In genomic region chr11:88585171-88585632, GRCm38 (mm10) we compare ENCODE assay signal across 8 mouse cellular contexts.
DNase-seq lines count a peak whose midpoint lies in the region; ATAC-seq and TF ChIP-seq lines count a peak whose summit lies in the region.

No protein-coding gene starts in this region.

- no peak overlapping the region for H3K9ac ChIP-seq in intestine, embryonic 14.5 days (ENCODE audit: low read length)
- H3K9ac ChIP-seq in intestine, postnatal 0 days (ENCODE audit: low read depth, low read length): no peak overlapping the region
- peak overlapping the region; percentile 62 for H3K9ac ChIP-seq in heart, embryonic 13.5 days
- H3K9ac ChIP-seq in limb, embryonic 14.5 days (ENCODE audit: low read depth, low read length, severe bottlenecking): no peak overlapping the region

- DNase-seq in intestine, embryonic 14.5 days (ENCODE audit: low spot score): no peak
- DNase-seq in limb, embryonic 14.5 days (ENCODE audit: low spot score): no peak
- peak; percentile 54 for DNase-seq in right cerebral cortex, postnatal 4 days
- no peak for DNase-seq in urinary bladder, postnatal 25 days (ENCODE audit: low spot score)
- DNase-seq in cerebellum, adult 2 months: no peak

- H3K27me3 ChIP-seq in intestine, embryonic 14.5 days (replicated peaks; ENCODE audit: control insufficient read depth, insufficient read depth, low read length): no peaks in the 10 kb centered on the region
- no peaks in the 10 kb centered on the region for H3K27me3 ChIP-seq in intestine, postnatal 0 days (replicated peaks; ENCODE audit: control insufficient read depth, insufficient read depth, low read length)
- no peaks in the 10 kb centered on the region for H3K27me3 ChIP-seq in heart, embryonic 13.5 days (replicated peaks)
- no peaks in the 10 kb centered on the region for H3K27me3 ChIP-seq in limb, embryonic 14.5 days (ENCODE audit: control insufficient read depth, insufficient read depth, low read length)
- no peaks in the 10 kb centered on the region for H3K27me3 ChIP-seq in cerebellum, adult 2 months (ENCODE audit: control insufficient read depth, insufficient read depth, low read length)

- H3K4me3 ChIP-seq in intestine, embryonic 14.5 days (ENCODE audit: low read depth, low read length): no peak overlapping the region
- H3K4me3 ChIP-seq in intestine, postnatal 0 days (ENCODE audit: low read depth, low read length): no peak overlapping the region
- H3K4me3 ChIP-seq in cortical plate, adult 2 months (ENCODE audit: insufficient read depth, low read length): no peak overlapping the region
- H3K4me3 ChIP-seq in heart, embryonic 13.5 days: no peak overlapping the region
- H3K4me3 ChIP-seq in limb, embryonic 14.5 days (replicated peaks; ENCODE audit: low read length): no peak overlapping the region
- H3K4me3 ChIP-seq in cerebellum, adult 2 months (replicated peaks; ENCODE audit: insufficient read depth, low read depth, low read length): no peak overlapping the region

- peak overlapping the region; percentile 74 for H3K27ac ChIP-seq in intestine, embryonic 14.5 days (ENCODE audit: low read depth)
- H3K27ac ChIP-seq in intestine, postnatal 0 days (ENCODE audit: low read depth, low read length): no peak overlapping the region
- 0 out of 2 replicates have a peak overlapping the region, but pooled peaks have one; percentile 82 for H3K27ac ChIP-seq in cortical plate, adult 2 months (ENCODE audit: insufficient read depth, low read length)
- H3K27ac ChIP-seq in heart, embryonic 13.5 days (replicated peaks): peak overlapping the region; percentile 85
- 0 out of 2 replicates have a peak overlapping the region, but pooled peaks have one; percentile 35 for H3K27ac ChIP-seq in limb, embryonic 14.5 days (replicated peaks; ENCODE audit: low read depth, low read length)
- H3K27ac ChIP-seq in cerebellum, adult 2 months (ENCODE audit: insufficient read depth, low read length): no peak overlapping the region

- WGBS in intestine, embryonic 14.5 days: 33% methylated on average over 10 of the region's 10 CpGs
- 51% methylated on average over 10 of the region's 10 CpGs for WGBS in intestine, postnatal 0 days
- WGBS in heart, embryonic 13.5 days: 19% methylated on average over 10 of the region's 10 CpGs
- WGBS in limb, embryonic 14.5 days: 11% methylated on average over 10 of the region's 10 CpGs
- 53% methylated on average over 10 of the region's 10 CpGs for WGBS in cerebellum, adult 2 months

- H3K4me2 ChIP-seq in intestine, embryonic 14.5 days (ENCODE audit: low read length): no peak overlapping the region
- H3K4me2 ChIP-seq in intestine, postnatal 0 days (replicated peaks; ENCODE audit: low read depth): no peak overlapping the region
- peak overlapping the region; percentile 23 for H3K4me2 ChIP-seq in heart, embryonic 13.5 days
- H3K4me2 ChIP-seq in limb, embryonic 14.5 days (replicated peaks; ENCODE audit: low read depth, low read length, severe bottlenecking): no peak overlapping the region

- no peak for TF ChIP-seq POLR2A in cortical plate, adult 2 months (IDR thresholded peaks at IDR 0.05; ENCODE audit: extremely low read depth, insufficient read depth, low read length)
- TF ChIP-seq POLR2A in limb, embryonic 14.5 days (IDR thresholded peaks at IDR 0.05; ENCODE audit: borderline replicate concordance, extremely low read depth, insufficient read depth, insufficient read length): no peak
- TF ChIP-seq POLR2A in cerebellum, adult 2 months (IDR thresholded peaks at IDR 0.05; ENCODE audit: borderline replicate concordance, insufficient read depth, low read length): no peak

- H3K9me3 ChIP-seq in intestine, embryonic 14.5 days (ENCODE audit: control insufficient read depth, low read length): no peaks in the 10 kb centered on the region
- H3K9me3 ChIP-seq in intestine, postnatal 0 days (ENCODE audit: control insufficient read depth): no peaks in the 10 kb centered on the region
- H3K9me3 ChIP-seq in heart, embryonic 13.5 days: no peaks in the 10 kb centered on the region
- H3K9me3 ChIP-seq in limb, embryonic 14.5 days (ENCODE audit: control insufficient read depth, low read length): no peaks in the 10 kb centered on the region

- peaks cover 13% of the 10 kb centered on the region for H3K36me3 ChIP-seq in intestine, embryonic 14.5 days (ENCODE audit: control insufficient read depth, insufficient read depth, low read length)
- H3K36me3 ChIP-seq in intestine, postnatal 0 days (ENCODE audit: control insufficient read depth, insufficient read depth): peaks cover 18% of the 10 kb centered on the region; the same call in 1 of the 2 replicates
- H3K36me3 ChIP-seq in heart, embryonic 13.5 days: peaks cover 30% of the 10 kb centered on the region
- peaks cover 20% of the 10 kb centered on the region; the same call in 1 of the 2 replicates for H3K36me3 ChIP-seq in limb, embryonic 14.5 days (ENCODE audit: control insufficient read depth, insufficient read depth, low read length)

- peaks cover 62% of the 10 kb centered on the region for H3K4me1 ChIP-seq in intestine, embryonic 14.5 days (replicated peaks; ENCODE audit: control insufficient read depth, insufficient read depth, low read length)
- peaks cover 14% of the 10 kb centered on the region; the same call in 1 of the 2 replicates for H3K4me1 ChIP-seq in intestine, postnatal 0 days (replicated peaks; ENCODE audit: control insufficient read depth, insufficient read depth, low read length)
- H3K4me1 ChIP-seq in cortical plate, adult 2 months (ENCODE audit: control insufficient read depth, insufficient read depth, low read length): peaks cover 12% of the 10 kb centered on the region
- peaks cover 94% of the 10 kb centered on the region for H3K4me1 ChIP-seq in heart, embryonic 13.5 days
- H3K4me1 ChIP-seq in limb, embryonic 14.5 days (ENCODE audit: control insufficient read depth, insufficient read depth, low read length): peaks cover 69% of the 10 kb centered on the region
- peaks cover 31% of the 10 kb centered on the region for H3K4me1 ChIP-seq in cerebellum, adult 2 months (ENCODE audit: control insufficient read depth, insufficient read depth, low read length)

- ATAC-seq in intestine, embryonic 14.5 days (replicated peaks; ENCODE audit: low FRiP score, low TSS enrichment, low read depth): no peak
- ATAC-seq in intestine, postnatal 0 days: no peak
- ATAC-seq in heart, embryonic 13.5 days (ENCODE audit: extremely low read depth, insufficient number of reproducible peaks, low FRiP score, low TSS enrichment): no peak
- ATAC-seq in limb, embryonic 14.5 days (ENCODE audit: low FRiP score, low read depth): no peak

- no peak for TF ChIP-seq CTCF in intestine, postnatal 0 days (IDR thresholded peaks at IDR 0.05; ENCODE audit: low read depth)
- no peak for TF ChIP-seq CTCF in cortical plate, adult 2 months (IDR thresholded peaks at IDR 0.05; ENCODE audit: extremely low read depth, insufficient read depth, low read length)
- no peak for TF ChIP-seq CTCF in cerebellum, adult 2 months (IDR thresholded peaks at IDR 0.05; ENCODE audit: borderline replicate concordance, insufficient read depth, low read depth, low read length)

Comparison
In these comparisons a context has a peak if more than half of its experiments do, and no peak if none do; other contexts are left out.
1. H3K27ac ChIP-seq: peak in intestine, embryonic 14.5 days (single experiment), cortical plate, adult 2 months (single experiment), heart, embryonic 13.5 days (single experiment) and limb, embryonic 14.5 days (single experiment); none in intestine, postnatal 0 days (single experiment) and cerebellum, adult 2 months (single experiment).